In the genomic region with DNA sequence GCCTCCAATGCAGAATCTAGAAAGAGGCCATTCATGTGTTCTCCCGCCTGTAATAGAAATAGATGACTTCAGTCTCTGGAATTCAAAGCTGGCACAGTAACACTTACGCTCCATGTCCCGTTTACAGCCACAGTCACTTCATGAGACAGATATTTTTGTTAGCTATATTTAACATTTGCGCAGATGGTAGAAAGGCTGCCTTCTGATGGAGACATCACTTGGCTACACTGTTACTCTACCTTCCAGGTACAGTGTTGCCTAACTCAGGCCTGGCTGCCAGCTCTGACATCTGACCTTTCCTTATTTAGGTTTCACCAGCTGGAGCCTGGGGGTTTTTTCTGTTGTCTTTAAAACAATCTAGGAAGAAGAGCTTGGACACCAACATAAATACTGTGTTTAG, we compare ENCODE assay signal across 11 mouse cellular contexts. TPM values are rescaled to one million over a fixed set of nuclear protein-coding genes. Genes with fewer than 3 reads are reported as not detected.
DNase-seq lines count a peak whose midpoint lies in the region; ATAC-seq and TF ChIP-seq lines count a peak whose summit lies in the region.
"Had no signal": no experiment of that assay in that cellular context is flagged by ENCODE, and none has a peak within 500 bp of the region (broad histone marks: within the 10 kb centered on the region; RNA-seq: fewer than 3 reads in every experiment).

No protein-coding gene starts in this region.

- no peak for TF ChIP-seq CTCF in gastrocnemius, adult 2 months (IDR thresholded peaks at IDR 0.05)
- TF ChIP-seq CTCF in lung, postnatal 0 days (IDR thresholded peaks at IDR 0.05) = no peak

- H3K27me3 ChIP-seq in lung, postnatal 0 days (replicated peaks; ENCODE audit: insufficient read depth, low read length) = no peaks in the 10 kb centered on the region
- no peaks in the 10 kb centered on the region for H3K27me3 ChIP-seq in heart, embryonic 12.5 days (replicated peaks)
- H3K27me3 ChIP-seq: liver, embryonic 15.5 days had no signal

- peaks cover 13% of the 10 kb centered on the region; the same call in 1 of the 2 replicates for H3K4me1 ChIP-seq in lung, postnatal 0 days (ENCODE audit: insufficient read depth, low read depth, low read length)
- H3K4me1 ChIP-seq in heart, embryonic 12.5 days (replicated peaks) = peaks cover 36% of the 10 kb centered on the region

- WGBS in lung, postnatal 0 days = 47% methylated on average over 4 of the region's 4 CpGs
- WGBS in heart, embryonic 12.5 days = 39% methylated on average over 4 of the region's 4 CpGs

- intact Hi-C loops in gastrocnemius, adult 2 months (cut with DNase I) = no loop called here
- intact Hi-C loops in gastrocnemius, postnatal 36 days (cut with DNase I) = no loop called here

- H3K4me2 ChIP-seq in lung, postnatal 0 days (replicated peaks; ENCODE audit: low read depth, low read length) = no peak overlapping the region
- peak overlapping the region; percentile 18 for H3K4me2 ChIP-seq in heart, embryonic 12.5 days
- H3K4me2 ChIP-seq: liver, embryonic 15.5 days had no signal

- no peak for TF ChIP-seq EP300 in lung, postnatal 0 days (IDR thresholded peaks at IDR 0.05)

- peak; percentile 67 for DNase-seq in gastrocnemius, adult 2 months
- DNase-seq in gastrocnemius, postnatal 36 days = no peak
- DNase-seq in lung, postnatal 0 days (ENCODE audit: low spot score) = peak; percentile 58
- no peak for DNase-seq in lung, postnatal 25 days (ENCODE audit: low spot score)
- DNase-seq in skeletal muscle tissue, adult 2 months (ENCODE audit: low read depth, low spot score) = peak; percentile 19
- DNase-seq in urinary bladder, postnatal 4 days (ENCODE audit: low spot score in 2 of 2) = no peak

- no peaks in the 10 kb centered on the region for H3K36me3 ChIP-seq in lung, postnatal 0 days (ENCODE audit: insufficient read depth, low read length)
- peaks cover 10% of the 10 kb centered on the region for H3K36me3 ChIP-seq in heart, embryonic 12.5 days
- H3K36me3 ChIP-seq: liver, embryonic 15.5 days had no signal

- peak overlapping the region; percentile 73 for H3K27ac ChIP-seq in gastrocnemius, adult 2 months
- H3K27ac ChIP-seq in lung, postnatal 0 days (ENCODE audit: low read length) = peak overlapping the region; percentile 57
- H3K27ac ChIP-seq in heart, embryonic 12.5 days (ENCODE audit: poor library complexity, severe bottlenecking) = peak overlapping the region; percentile 80
- H3K27ac ChIP-seq: kidney, postnatal 0 days; liver, embryonic 15.5 days had no signal

- H3K9ac ChIP-seq in lung, postnatal 0 days (replicated peaks; ENCODE audit: low read depth) = no peak overlapping the region
- 0 out of 2 replicates have a peak overlapping the region, but pooled peaks have one; percentile 9 for H3K9ac ChIP-seq in heart, embryonic 12.5 days
- H3K9ac ChIP-seq: liver, embryonic 15.5 days had no signal

- H3K9me3 ChIP-seq in lung, postnatal 0 days (ENCODE audit: low read length) = no peaks in the 10 kb centered on the region
- no peaks in the 10 kb centered on the region for H3K9me3 ChIP-seq in heart, embryonic 12.5 days (replicated peaks)
- H3K9me3 ChIP-seq: liver, embryonic 15.5 days had no signal

- H3K4me3 ChIP-seq in gastrocnemius, adult 2 months = no peak overlapping the region; the same call in 1 of the 2 replicates
- no peak overlapping the region for H3K4me3 ChIP-seq in lung, postnatal 0 days (ENCODE audit: low read depth, low read length)
- no peak overlapping the region for H3K4me3 ChIP-seq in heart, embryonic 12.5 days
- H3K4me3 ChIP-seq: liver, embryonic 15.5 days had no signal

- no peak for ATAC-seq in lung, postnatal 0 days
- no peak for ATAC-seq in heart, embryonic 12.5 days (ENCODE audit: insufficient number of reproducible peaks, low FRiP score)
- ATAC-seq in CD4-positive, CD25-positive, alpha-beta regulatory T cell, adult 4 months = no peak
- ATAC-seq: forebrain, embryonic 16.5 days had no signal

RNA-seq across cellular contexts. Expression of a gene that starts 3.6 kb away (rescaled TPM):
- 10 to 100 TPM; 10.7 to 11.9 TPM for total RNA-seq in gastrocnemius, adult 2 months (2021)
- total RNA-seq in gastrocnemius, postnatal 36 days (2021) = 10 to 100 TPM; 11.5 to 13.3 TPM
- 93.1 and 97.5 TPM in 2 replicates for polyA plus RNA-seq in lung, postnatal 0 days (2015; fragmentation: Nextera tagmentation; extraction: Ambion mirVana)
- 138 and 141 TPM in 2 replicates for polyA plus RNA-seq in heart, embryonic 12.5 days (2016; fragmentation: Nextera tagmentation; extraction: Ambion mirVana)
- 10 to 100 TPM; 58.1 to 68.8 TPM for polyA plus RNA-seq in CD4-positive, CD25-positive, alpha-beta regulatory T cell, adult 4 months (2017; shearing (Covaris generic))

RNA-seq across cellular contexts. Expression of a gene that starts 4.6 kb away (rescaled TPM):
- 10 to 100 TPM; 40.4 to 41.1 TPM for total RNA-seq in gastrocnemius, adult 2 months (2021)
- total RNA-seq in gastrocnemius, postnatal 36 days (2021) = 10 to 100 TPM; 43.3 to 44.6 TPM
- 106 and 111 TPM in 2 replicates for polyA plus RNA-seq in lung, postnatal 0 days (2015; fragmentation: Nextera tagmentation; extraction: Ambion mirVana)
- polyA plus RNA-seq in heart, embryonic 12.5 days (2016; fragmentation: Nextera tagmentation; extraction: Ambion mirVana) = 182 and 186 TPM in 2 replicates
- 10 to 100 TPM; 47.5 to 65.2 TPM for polyA plus RNA-seq in CD4-positive, CD25-positive, alpha-beta regulatory T cell, adult 4 months (2017; shearing (Covaris generic))

RNA-seq across cellular contexts. Expression of a gene that starts 9.6 kb away (rescaled TPM):
- total RNA-seq in gastrocnemius, adult 2 months (2021) = 10 to 100 TPM; 21.2 to 26.9 TPM
- total RNA-seq in gastrocnemius, postnatal 36 days (2021) = 10 to 100 TPM; 18.9 to 21.7 TPM
- polyA plus RNA-seq in lung, postnatal 0 days (2015; fragmentation: Nextera tagmentation; extraction: Ambion mirVana) = 26.6 and 27.8 TPM in 2 replicates
- 25.9 and 30.8 TPM in 2 replicates for polyA plus RNA-seq in heart, embryonic 12.5 days (2016; fragmentation: Nextera tagmentation; extraction: Ambion mirVana)
- 10 to 100 TPM in 1 of 2 experiments, 1 to 10 TPM in 1; 8.1 to 13.5 TPM for polyA plus RNA-seq in CD4-positive, CD25-positive, alpha-beta regulatory T cell, adult 4 months (2017; shearing (Covaris generic))

RNA-seq across cellular contexts. Expression of a gene that starts 10.4 kb away (rescaled TPM):
- total RNA-seq in gastrocnemius, adult 2 months (2021) = under 1 TPM in 1 of 2 experiments, not detected in 1; 0.20 TPM
- total RNA-seq in gastrocnemius, postnatal 36 days (2021) = not detected
- 1.7 and 1.9 TPM in 2 replicates for polyA plus RNA-seq in lung, postnatal 0 days (2015; fragmentation: Nextera tagmentation; extraction: Ambion mirVana)
- 1.7 and 2.0 TPM in 2 replicates for polyA plus RNA-seq in heart, embryonic 12.5 days (2016; fragmentation: Nextera tagmentation; extraction: Ambion mirVana)
- not detected for polyA plus RNA-seq in CD4-positive, CD25-positive, alpha-beta regulatory T cell, adult 4 months (2017; shearing (Covaris generic))

RNA-seq across cellular contexts. Expression of a gene that starts 40.8 kb away (rescaled TPM):
- under 1 TPM in 1 of 2 experiments, not detected in 1; 0.42 TPM for total RNA-seq in gastrocnemius, adult 2 months (2021)
- total RNA-seq in gastrocnemius, postnatal 36 days (2021) = under 1 TPM in 1 of 2 experiments, not detected in 1; 0.32 TPM
- 3.0 and 3.2 TPM in 2 replicates for polyA plus RNA-seq in lung, postnatal 0 days (2015; fragmentation: Nextera tagmentation; extraction: Ambion mirVana)
- 6.7 and 7.2 TPM in 2 replicates for polyA plus RNA-seq in heart, embryonic 12.5 days (2016; fragmentation: Nextera tagmentation; extraction: Ambion mirVana)
- not detected for polyA plus RNA-seq in CD4-positive, CD25-positive, alpha-beta regulatory T cell, adult 4 months (2017; shearing (Covaris generic))

Comparison
In these comparisons a context has a peak if more than half of its experiments do, and no peak if none do; other contexts are left out.
1. DNase-seq: peak in gastrocnemius, adult 2 months (single experiment), lung, postnatal 0 days (single experiment) and skeletal muscle tissue, adult 2 months (single experiment); none in gastrocnemius, postnatal 36 days (0 of 2), lung, postnatal 25 days (single experiment) and urinary bladder, postnatal 4 days (0 of 2).
2. Peak in every context shown above with its lines, with median percentiles within 50 percentile points of each other: H3K27ac ChIP-seq.